Mouse (Mus musculus): ENCODE results near the gene 1700001J03Rik. TPM values are rescaled to one million over a fixed set of nuclear protein-coding genes. Genes with fewer than 3 reads are reported as not detected.
"Not testable (repeated sequence)": the region's sequence is repeated elsewhere in the genome, so short reads cannot be mapped to it uniquely, and the experiment has no call there.

The 1700001J03Rik gene
- total RNA-seq, 1 experiment from 2014 or later = not detected

- ATAC-seq (replicated peaks; ENCODE audit: insufficient number of reproducible peaks, low FRiP score, low TSS enrichment, poor library complexity, severe bottlenecking) = no peak
These were observed 5.6 kb upstream of the 1700001J03Rik start for GRCm38 (mm10) chr5:146190501-146191269.

GRCm38 (mm10) chr5:146190093-146190492, 5.0 kb upstream of the 1700001J03Rik start:
- no peak for ATAC-seq (replicated peaks; ENCODE audit: insufficient number of reproducible peaks, low FRiP score, low TSS enrichment, poor library complexity, severe bottlenecking)

GRCm38 (mm10) chr5:146188712-146189111, 3.6 kb upstream of the 1700001J03Rik start:
- no peak for ATAC-seq (replicated peaks; ENCODE audit: insufficient number of reproducible peaks, low FRiP score, low TSS enrichment, poor library complexity, severe bottlenecking)

GRCm38 (mm10) chr5:146188144-146188543, 3.0 kb upstream of the 1700001J03Rik start:
- no peak for ATAC-seq (replicated peaks; ENCODE audit: insufficient number of reproducible peaks, low FRiP score, low TSS enrichment, poor library complexity, severe bottlenecking)

- ATAC-seq (replicated peaks; ENCODE audit: insufficient number of reproducible peaks, low FRiP score, low TSS enrichment, poor library complexity, severe bottlenecking) = not testable (repeated sequence)
These were observed 2.3 kb upstream of the 1700001J03Rik start for GRCm38 (mm10) chr5:146187441-146187840.

GRCm38 (mm10) chr5:146172744-146173143, 12.4 kb downstream of the 1700001J03Rik start:
- not testable (repeated sequence) for ATAC-seq (replicated peaks; ENCODE audit: insufficient number of reproducible peaks, low FRiP score, low TSS enrichment, poor library complexity, severe bottlenecking)

- not testable (repeated sequence) for ATAC-seq (replicated peaks; ENCODE audit: insufficient number of reproducible peaks, low FRiP score, low TSS enrichment, poor library complexity, severe bottlenecking)
These were observed 14.5 kb downstream of the 1700001J03Rik start, which contains the start of gene Gm6309 for GRCm38 (mm10) chr5:146170621-146171020. TSS of gene Gm6309 (minus strand) at chr5:146170721.

- ATAC-seq (replicated peaks; ENCODE audit: insufficient number of reproducible peaks, low FRiP score, low TSS enrichment, poor library complexity, severe bottlenecking) = not testable (repeated sequence)
These were observed 24.7 kb downstream of the 1700001J03Rik start, which contains the start of gene Gm5565 for GRCm38 (mm10) chr5:146160439-146160838. TSS of gene Gm5565 (minus strand) at chr5:146160539.

- not testable (repeated sequence) for ATAC-seq (replicated peaks; ENCODE audit: insufficient number of reproducible peaks, low FRiP score, low TSS enrichment, poor library complexity, severe bottlenecking)
These were observed 26.8 kb downstream of the 1700001J03Rik start for GRCm38 (mm10) chr5:146158326-146158725.

GRCm38 (mm10) chr5:146150454-146150853, 34.6 kb downstream of the 1700001J03Rik start:
- no peak for ATAC-seq (replicated peaks; ENCODE audit: insufficient number of reproducible peaks, low FRiP score, low TSS enrichment, poor library complexity, severe bottlenecking)

- ATAC-seq (replicated peaks; ENCODE audit: insufficient number of reproducible peaks, low FRiP score, low TSS enrichment, poor library complexity, severe bottlenecking) = no peak
These were observed 37.2 kb downstream of the 1700001J03Rik start for GRCm38 (mm10) chr5:146147903-146148302.

Other genes with a start within 250 kb of the 1700001J03Rik start
- not detected in 3 replicates for gene Cyp3a25, start 175.7 kb downstream of the 1700001J03Rik start, total RNA-seq (2017)
- gene Cyp3a59, start 106.0 kb downstream of the 1700001J03Rik start, total RNA-seq (2017) = not detected in 3 replicates
- not detected in 3 replicates for gene Gm5565, start 24.8 kb downstream of the 1700001J03Rik start, total RNA-seq (2017)
- gene Gm6309, start 14.6 kb downstream of the 1700001J03Rik start, total RNA-seq (2017) = not detected in 3 replicates
- gene Rnf6, start 36.3 kb upstream of the 1700001J03Rik start, total RNA-seq (2017) = 76.5 to 106 TPM (median 87.9 TPM) in 3 replicates
- gene Cdk8, start 45.9 kb upstream of the 1700001J03Rik start, total RNA-seq (2017) = 22.9 to 39.3 TPM (median 26.6 TPM) in 3 replicates
- gene Wasf3, start 199.7 kb upstream of the 1700001J03Rik start, total RNA-seq (2017) = not detected in 3 replicates

Data from monocyte, adult 5-6 weeks (primary cell).